Mouse (Mus musculus) G1E (cell line): ENCODE data around the gene Dclre1b. TPM values are rescaled to one million over a fixed set of nuclear protein-coding genes. Genes with fewer than 3 reads are reported as not detected.

Experiments used
- ATAC-seq: 2 replicates; pipeline ENCODE4 v1.8.0; 2016; ENCODE audit warnings: mild to moderate bottlenecking; ENCODE audit not compliant: insufficient number of reproducible peaks, poor library complexity, low FRiP score, severe bottlenecking; ENCODE audit errors: extremely low read depth
- DNase-seq: peaks from one replicate; pipeline ENCODE4 v3.0.0; 2012; ENCODE audit warnings: low spot score
- H3K27me3 ChIP-seq: 2 replicates; pipeline ENCODE4 v1.6.1; 2012; ENCODE audit warnings: mild to moderate bottlenecking, low read length, inconsistent platforms; ENCODE audit not compliant: insufficient read depth
- H3K36me3 ChIP-seq: replicated peaks from 2 replicates; pipeline ENCODE3; 2012; ENCODE audit warnings: mild to moderate bottlenecking, inconsistent platforms
- H3K4me1 ChIP-seq: 2 replicates; pipeline ENCODE4 v1.6.1; 2012; ENCODE audit warnings: low read depth, low read length, inconsistent platforms, mixed read lengths; ENCODE audit not compliant: insufficient read depth
- H3K4me3 ChIP-seq: 2 replicates; pipeline ENCODE4 v1.5.1; 2012; ENCODE audit warnings: low read depth, mild to moderate bottlenecking, inconsistent platforms, low read length, moderate library complexity, mixed read lengths
- H3K9me3 ChIP-seq: replicated peaks from 2 replicates; pipeline ENCODE4 v1.6.1; 2012; ENCODE audit warnings: inconsistent platforms
- CTCF ChIP-seq: IDR thresholded peaks from 2 replicates; pipeline ENCODE4 v1.5.1; 2012; ENCODE audit warnings: low read depth, low read length, inconsistent platforms, mixed read lengths
- GATA1 ChIP-seq: IDR thresholded peaks from 2 replicates; pipeline ENCODE4 v1.6.1; 2012; ENCODE audit warnings: borderline replicate concordance, low read length, inconsistent platforms, mixed read lengths
- GATA2 ChIP-seq: IDR thresholded peaks from 2 replicates; pipeline ENCODE4 v1.6.1; 2012; ENCODE audit warnings: low read depth, low read length, inconsistent platforms, borderline replicate concordance
- POLR2AphosphoS5 ChIP-seq: IDR thresholded peaks from 2 replicates; pipeline ENCODE4 v1.6.1; 2012; ENCODE audit warnings: low read depth, low read length, inconsistent platforms; ENCODE audit not compliant: insufficient replicate concordance
- TAL1 ChIP-seq: conservative IDR thresholded peaks from 2 replicates; pipeline ENCODE4 v1.6.1; 2012; ENCODE audit warnings: low read depth, low read length, inconsistent platforms, mixed read lengths
- polyA plus RNA-seq: library from polyadenylated mRNA; stranded (reverse); fragments of >175 nt; gene quantifications from 2 replicates; pipeline ENCODE4 v1.2.3, GENCODE M21; 2012
- total RNA-seq, 2 experiments: library from RNA; stranded (forward) in 1 of 2; stranded (reverse) in 1 of 2; fragments of 200-1000 nt in 1 of 2; fragments of >200 nt in 1 of 2; fragmentation: Nextera tagmentation in 1 of 2; gene quantifications; 2 replicates each; pipeline ENCODE4 v1.2.3; 2014 to 2017

Dclre1b gene
- total and polyA plus RNA-seq, 3 experiments: 5.7 to 21.8 (median 8.6) TPM

- DNase-seq (no peak), ATAC-seq (no peak)
- TF ChIP-seq POLR2AphosphoS5 (no peak), CTCF (no peak), GATA1 (no peak), TAL1 (no peak), GATA2 (no peak)
- Histone ChIP-seq H3K36me3 (peaks cover 10% of the 10 kb centered on the region), H3K4me3 (peak overlapping the region; percentile 11; the same call in 1 of the 2 replicates), H3K9me3 (no peaks in the 10 kb centered on the region), H3K4me1 (peaks cover 65% of the 10 kb centered on the region), H3K27me3 (no peaks in the 10 kb centered on the region)
Observed at GRCm38 (mm10) chr3:103789096-103789495, 20.1 kb downstream of the Dclre1b start.

- Histone ChIP-seq H3K36me3 (peaks cover 12% of the 10 kb centered on the region), H3K4me1 (peaks cover 65% of the 10 kb centered on the region), H3K27me3 (no peaks in the 10 kb centered on the region), H3K4me3 (no peak overlapping the region), H3K9me3 (no peaks in the 10 kb centered on the region)
- TF ChIP-seq GATA2 (no peak), GATA1 (no peak), CTCF (no peak), POLR2AphosphoS5 (no peak), TAL1 (no peak)
- no peak for DNase-seq
- ATAC-seq: no peak
Observed at GRCm38 (mm10) chr3:103787225-103787624, 22.0 kb downstream of the Dclre1b start.

GRCm38 (mm10) chr3:103782844-103783609 is 26.2 kb downstream of the Dclre1b start:
- H3K4me3 ChIP-seq: no peak overlapping the region
- peaks cover 80% of the 10 kb centered on the region for H3K4me1 ChIP-seq
- TF ChIP-seq TAL1 (no peak), GATA2 (no peak), GATA1 (no peak), CTCF (no peak), POLR2AphosphoS5 (no peak)
- H3K27me3 ChIP-seq: no peaks in the 10 kb centered on the region
- DNase-seq (no peak), ATAC-seq (no peak; the same call in 1 of the 2 replicates)
- no peaks in the 10 kb centered on the region for H3K9me3 ChIP-seq
- H3K36me3 ChIP-seq: peaks cover 32% of the 10 kb centered on the region

- Histone ChIP-seq H3K9me3 (no peaks in the 10 kb centered on the region), H3K27me3 (no peaks in the 10 kb centered on the region), H3K36me3 (peaks cover 43% of the 10 kb centered on the region), H3K4me1 (peaks cover 72% of the 10 kb centered on the region), H3K4me3 (no peak overlapping the region)
- no peak for TF ChIP-seq TAL1
- TF ChIP-seq CTCF: no peak
- TF ChIP-seq POLR2AphosphoS5: no peak
- no peak for TF ChIP-seq GATA1
- no peak for TF ChIP-seq GATA2
- ATAC-seq (no peak), DNase-seq (no peak)
Observed at GRCm38 (mm10) chr3:103780777-103781176, 28.5 kb downstream of the Dclre1b start.

DNA sequence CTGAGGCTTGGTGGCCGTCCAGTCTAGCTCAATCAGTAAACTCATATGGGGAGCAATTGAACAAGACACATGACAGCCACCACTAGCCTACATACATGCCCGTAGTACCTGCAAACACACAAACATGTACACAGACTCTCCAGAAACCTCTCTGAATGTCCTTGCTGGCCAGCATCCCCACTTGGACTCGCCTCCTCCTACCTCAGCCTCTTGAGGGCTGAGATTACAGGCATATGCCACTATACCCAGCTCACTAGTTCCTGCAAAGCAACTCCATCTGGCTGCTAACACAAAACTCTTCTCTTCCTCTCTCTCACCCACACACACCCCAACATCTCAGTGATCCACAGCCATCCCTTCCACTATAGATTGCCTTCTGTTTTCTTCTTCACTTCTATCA is 29.0 kb downstream of the Dclre1b start:
- peaks cover 75% of the 10 kb centered on the region for H3K4me1 ChIP-seq
- ATAC-seq (no peak), DNase-seq (no peak)
- H3K4me3 ChIP-seq: no peak overlapping the region
- no peaks in the 10 kb centered on the region for H3K9me3 ChIP-seq
- no peaks in the 10 kb centered on the region for H3K27me3 ChIP-seq
- TF ChIP-seq GATA1: no peak
- no peak for TF ChIP-seq CTCF
- no peak for TF ChIP-seq TAL1
- peaks cover 49% of the 10 kb centered on the region for H3K36me3 ChIP-seq

DNA sequence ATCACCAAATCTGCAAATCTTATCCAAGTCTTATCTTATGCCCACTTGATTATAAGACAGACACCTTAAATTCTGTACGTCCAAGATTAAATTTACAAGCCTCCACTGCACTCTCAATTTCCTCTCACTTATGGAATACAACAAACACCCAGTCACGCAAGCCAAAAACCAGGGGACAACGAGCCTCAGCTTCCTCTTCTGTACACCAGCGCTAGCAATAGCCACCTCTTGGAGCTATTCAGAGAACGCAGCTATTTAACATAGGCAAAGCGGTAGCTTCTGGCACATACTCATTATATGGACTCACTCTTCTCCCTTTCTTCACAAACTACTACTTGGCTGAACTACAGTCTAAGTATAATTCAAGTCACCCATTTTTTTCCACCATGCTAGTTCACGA is 30.1 kb downstream of the Dclre1b start:
- no peak for DNase-seq
- peaks cover 65% of the 10 kb centered on the region for H3K4me1 ChIP-seq
- TF ChIP-seq TAL1 (no peak), CTCF (no peak), GATA2 (no peak), GATA1 (no peak), POLR2AphosphoS5 (no peak)

More for the DNA sequence above, 30.1 kb downstream of the Dclre1b start:
- Histone ChIP-seq H3K36me3 (peaks cover 48% of the 10 kb centered on the region), H3K27me3 (no peaks in the 10 kb centered on the region), H3K9me3 (no peaks in the 10 kb centered on the region), H3K4me3 (no peak overlapping the region)
- no peak for ATAC-seq
